Mouse (Mus musculus): ENCODE measurements around the gene Evi5l.

The Evi5l gene

GRCm38 (mm10) chr8:4201321-4201720, 35.0 kb downstream of the Evi5l start:
- no peak for DNase-seq (ENCODE audit: extremely low spot score, low read depth, low spot score)

GRCm38 (mm10) chr8:4205246-4206123, 39.1 kb downstream of the Evi5l start:
- no peak for DNase-seq (ENCODE audit: extremely low spot score, low read depth, low spot score)

- DNase-seq (ENCODE audit: extremely low spot score, low read depth, low spot score), result no peak
Measured at GRCm38 (mm10) chr8:4206182-4207015, 40.0 kb downstream of the Evi5l start.

- no peak for DNase-seq (ENCODE audit: extremely low spot score, low read depth, low spot score)
Measured at GRCm38 (mm10) chr8:4207016-4207350, 40.6 kb downstream of the Evi5l start.

- no peak for DNase-seq (ENCODE audit: extremely low spot score, low read depth, low spot score)
Measured at GRCm38 (mm10) chr8:4211097-4211496, 44.7 kb downstream of the Evi5l start.

GRCm38 (mm10) chr8:4212809-4213209, 46.4 kb downstream of the Evi5l start:
- DNase-seq (ENCODE audit: extremely low spot score, low read depth, low spot score), result no peak

- DNase-seq (ENCODE audit: extremely low spot score, low read depth, low spot score), result no peak
Measured at GRCm38 (mm10) chr8:4213210-4214005, 47.0 kb downstream of the Evi5l start.

- no peak for DNase-seq (ENCODE audit: extremely low spot score, low read depth, low spot score)
Measured at GRCm38 (mm10) chr8:4214006-4214980, 47.9 kb downstream of the Evi5l start.

- no peak for DNase-seq (ENCODE audit: extremely low spot score, low read depth, low spot score)
Measured at GRCm38 (mm10) chr8:4216296-4216695, 49.9 kb downstream of the Evi5l start.

GRCm38 (mm10) chr8:4216791-4217621, 50.6 kb downstream of the Evi5l start, which contains the start of gene Prr36:
TSS of gene Prr36 (minus strand) at chr8:4217459.
- DNase-seq (ENCODE audit: extremely low spot score, low read depth, low spot score), result no peak

- DNase-seq (ENCODE audit: extremely low spot score, low read depth, low spot score), result no peak
Measured at GRCm38 (mm10) chr8:4219617-4220016, 53.2 kb downstream of the Evi5l start.

GRCm38 (mm10) chr8:4222059-4222458, 55.7 kb downstream of the Evi5l start:
- no peak for DNase-seq (ENCODE audit: extremely low spot score, low read depth, low spot score)

GRCm38 (mm10) chr8:4226323-4226722, 60.0 kb downstream of the Evi5l start:
- DNase-seq (ENCODE audit: extremely low spot score, low read depth, low spot score), result no peak

- no peak for DNase-seq (ENCODE audit: extremely low spot score, low read depth, low spot score)
Measured at GRCm38 (mm10) chr8:4226739-4227347, 60.5 kb downstream of the Evi5l start, which contains the start of gene Lrrc8e. TSS of gene Lrrc8e (plus strand) at chr8:4226827.

GRCm38 (mm10) chr8:4227919-4228318, 61.6 kb downstream of the Evi5l start:
- no peak for DNase-seq (ENCODE audit: extremely low spot score, low read depth, low spot score)

GRCm38 (mm10) chr8:4229784-4230183, 63.4 kb downstream of the Evi5l start:
- DNase-seq (ENCODE audit: extremely low spot score, low read depth, low spot score), result no peak

GRCm38 (mm10) chr8:4230612-4231351, 64.4 kb downstream of the Evi5l start:
- no peak for DNase-seq (ENCODE audit: extremely low spot score, low read depth, low spot score)
